Mouse (Mus musculus): ENCODE measurements around the gene Ing2. TPM values are rescaled to one million over a fixed set of nuclear protein-coding genes. Genes with fewer than 3 reads are reported as not detected.
A peak's percentile ranks its signal among the peaks of the same experiment; 100 is the strongest.

Gene Ing2
- polyA plus RNA-seq, 1 experiment from 2014 or later = 14.4 TPM

DNA sequence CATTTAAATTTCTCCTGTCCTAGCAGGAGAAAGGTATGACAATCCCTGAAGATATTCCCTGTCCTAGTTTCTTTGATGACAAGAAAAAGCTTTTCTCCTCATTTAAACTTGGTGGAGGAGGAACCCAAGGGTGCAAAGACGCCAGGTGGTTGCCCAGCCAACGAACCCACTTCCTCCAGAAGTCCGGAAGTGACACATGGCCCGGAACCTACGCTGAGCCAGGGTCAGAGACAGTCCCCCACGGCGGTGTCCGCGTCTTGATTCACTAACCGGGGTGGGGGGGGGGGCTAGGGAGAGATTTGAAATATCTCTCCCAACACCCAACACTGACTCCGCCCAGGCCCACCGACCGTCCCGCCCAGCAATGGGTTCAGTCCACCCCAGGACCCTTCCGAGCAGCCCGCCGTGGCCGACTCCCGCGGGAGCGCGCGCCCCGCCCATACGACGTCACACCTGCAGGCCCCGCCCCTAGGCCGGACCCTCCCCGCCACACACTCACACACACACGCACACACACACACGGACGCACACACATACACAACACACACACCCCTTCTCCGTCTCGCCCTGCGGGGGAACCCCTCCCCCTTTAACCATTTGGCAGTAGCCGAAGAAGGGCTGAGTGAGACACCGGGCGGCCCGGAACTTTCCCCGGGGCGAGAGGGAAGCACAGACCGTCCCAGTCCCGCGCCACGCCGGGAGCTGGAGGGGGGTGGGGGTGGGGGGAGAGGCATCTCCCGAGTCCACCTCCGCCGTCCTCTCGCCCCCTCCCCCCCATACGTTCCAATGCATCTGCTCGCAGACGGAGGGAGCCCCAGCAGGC, 1.8 kb downstream of the Ing2 start:
- peak overlapping the region; percentile 71 for H3K4me2 ChIP-seq (ENCODE audit: low read depth, low read length)
- DNase-seq (ENCODE audit: low spot score) (peak; percentile 86), ATAC-seq (replicated peaks; ENCODE audit: insufficient number of reproducible peaks, low FRiP score, low TSS enrichment, low read depth) (peak; percentile 65)
- peak overlapping the region; percentile 93 for H3K4me3 ChIP-seq (ENCODE audit: low read depth, low read length)
- H3K27me3 ChIP-seq (ENCODE audit: control insufficient read depth, insufficient read depth, low read length) = no peaks in the 10 kb centered on the region
- H3K36me3 ChIP-seq (replicated peaks; ENCODE audit: control insufficient read depth, insufficient read depth, low read depth, low read length) = no peaks in the 10 kb centered on the region
- peak overlapping the region; percentile 67 for H3K27ac ChIP-seq (replicated peaks; ENCODE audit: low read depth, low read length)
- no peaks in the 10 kb centered on the region for H3K9me3 ChIP-seq (replicated peaks; ENCODE audit: control insufficient read depth, low read length)
- H3K4me1 ChIP-seq (ENCODE audit: control insufficient read depth, insufficient read depth, low read length) = no peaks in the 10 kb centered on the region
- WGBS = 0% methylated on average over 50 of the region's 53 CpGs
- peak overlapping the region; percentile 81 for H3K9ac ChIP-seq (replicated peaks; ENCODE audit: low read length)

DNA sequence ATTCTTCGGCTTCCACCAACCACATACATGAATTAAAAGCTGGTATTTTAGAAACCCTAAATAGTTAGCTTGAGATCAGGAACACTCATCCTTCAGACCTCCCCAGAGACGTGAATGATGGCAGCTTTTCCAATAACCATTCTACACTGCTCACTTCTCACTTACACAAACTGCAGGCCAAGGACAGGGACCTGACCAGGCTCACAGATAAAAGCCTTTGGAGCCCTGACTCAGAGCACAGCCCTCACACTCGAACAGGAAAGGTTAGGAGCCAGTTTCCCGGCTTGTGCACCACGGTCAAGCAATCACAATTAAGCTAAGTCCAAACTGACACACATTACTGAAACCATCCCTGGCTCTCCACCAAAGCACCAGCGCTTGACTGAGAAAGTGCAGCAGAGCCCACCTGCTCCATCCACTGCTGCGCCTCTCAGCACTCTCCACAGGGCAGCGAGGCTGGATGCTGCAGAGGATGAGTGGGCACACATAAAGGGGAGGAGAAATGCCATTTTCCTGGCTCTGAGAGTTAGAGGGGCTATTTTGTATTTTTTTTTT, 11.0 kb downstream of the Ing2 start:
- no peak overlapping the region for H3K4me2 ChIP-seq (ENCODE audit: low read depth, low read length)
- WGBS = 85% methylated on average over 8 of the region's 8 CpGs
- no peak overlapping the region for H3K9ac ChIP-seq (replicated peaks; ENCODE audit: low read length)

DNA sequence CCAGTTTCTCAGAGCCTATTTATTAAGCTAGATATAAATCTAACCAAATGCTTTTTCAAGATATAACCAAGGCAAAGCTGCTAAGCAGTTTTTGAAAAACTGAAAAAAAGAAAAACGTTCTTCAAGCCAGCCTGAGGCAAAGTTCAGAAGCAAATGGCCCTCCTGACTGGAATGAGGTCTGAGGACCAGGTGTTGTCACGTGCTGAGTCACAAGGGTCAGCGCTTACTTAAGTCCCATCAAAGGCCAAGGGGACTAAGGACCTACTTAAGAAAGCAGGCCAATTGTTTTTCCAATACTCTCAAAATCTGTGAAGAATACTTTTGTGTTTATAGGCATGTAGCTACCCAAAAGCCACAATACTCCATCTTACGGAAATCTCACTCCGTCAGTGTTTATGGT, 12.2 kb downstream of the Ing2 start:
- H3K9ac ChIP-seq (replicated peaks; ENCODE audit: low read length) = no peak overlapping the region
- ATAC-seq (replicated peaks; ENCODE audit: insufficient number of reproducible peaks, low FRiP score, low TSS enrichment, low read depth) = no peak
- no peaks in the 10 kb centered on the region for H3K4me1 ChIP-seq (ENCODE audit: control insufficient read depth, insufficient read depth, low read length)
- H3K9me3 ChIP-seq (replicated peaks; ENCODE audit: control insufficient read depth, low read length) = no peaks in the 10 kb centered on the region
- no peaks in the 10 kb centered on the region for H3K36me3 ChIP-seq (replicated peaks; ENCODE audit: control insufficient read depth, insufficient read depth, low read depth, low read length)
- no peak overlapping the region for H3K27ac ChIP-seq (replicated peaks; ENCODE audit: low read depth, low read length)
- 82% methylated on average over 5 of the region's 5 CpGs for WGBS
- no peak overlapping the region for H3K4me3 ChIP-seq (ENCODE audit: low read depth, low read length)
- DNase-seq (ENCODE audit: low spot score) = no peak
- H3K27me3 ChIP-seq (ENCODE audit: control insufficient read depth, insufficient read depth, low read length) = no peaks in the 10 kb centered on the region
- no peak overlapping the region for H3K4me2 ChIP-seq (ENCODE audit: low read depth, low read length)

More for the DNA sequence above, 11.0 kb downstream of the Ing2 start:
- Histone ChIP-seq H3K4me3 (ENCODE audit: low read depth, low read length) (no peak overlapping the region), H3K27me3 (ENCODE audit: control insufficient read depth, insufficient read depth, low read length) (no peaks in the 10 kb centered on the region), H3K4me1 (ENCODE audit: control insufficient read depth, insufficient read depth, low read length) (no peaks in the 10 kb centered on the region), H3K36me3 (replicated peaks; ENCODE audit: control insufficient read depth, insufficient read depth, low read depth, low read length) (no peaks in the 10 kb centered on the region), H3K27ac (replicated peaks; ENCODE audit: low read depth, low read length) (no peak overlapping the region), H3K9me3 (replicated peaks; ENCODE audit: control insufficient read depth, low read length) (no peaks in the 10 kb centered on the region)
- ATAC-seq (replicated peaks; ENCODE audit: insufficient number of reproducible peaks, low FRiP score, low TSS enrichment, low read depth) (no peak), DNase-seq (ENCODE audit: low spot score) (no peak)

DNA sequence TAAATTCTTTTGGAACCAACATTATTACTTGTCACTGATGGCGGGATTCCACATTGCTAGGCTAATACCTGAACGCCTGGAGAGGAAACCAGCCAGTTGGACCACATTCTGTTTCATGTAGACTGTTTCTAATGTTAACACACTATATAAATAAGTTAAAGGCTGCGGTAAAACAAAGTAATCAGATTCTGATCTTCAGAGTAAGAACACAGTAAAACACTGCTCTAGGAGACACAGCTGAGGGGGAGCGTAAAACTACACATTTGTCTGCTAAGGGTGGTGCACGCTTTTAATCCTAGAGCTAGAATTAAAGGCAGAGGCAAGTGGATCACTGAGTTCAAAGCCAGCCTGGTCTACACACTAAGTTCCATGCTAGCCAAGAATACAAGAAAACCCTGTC, 12.6 kb downstream of the Ing2 start:
- Histone ChIP-seq H3K27me3 (ENCODE audit: control insufficient read depth, insufficient read depth, low read length) (no peaks in the 10 kb centered on the region), H3K4me2 (ENCODE audit: low read depth, low read length) (no peak overlapping the region), H3K9ac (replicated peaks; ENCODE audit: low read length) (no peak overlapping the region), H3K4me1 (ENCODE audit: control insufficient read depth, insufficient read depth, low read length) (no peaks in the 10 kb centered on the region), H3K27ac (replicated peaks; ENCODE audit: low read depth, low read length) (no peak overlapping the region), H3K4me3 (ENCODE audit: low read depth, low read length) (no peak overlapping the region), H3K36me3 (replicated peaks; ENCODE audit: control insufficient read depth, insufficient read depth, low read depth, low read length) (no peaks in the 10 kb centered on the region), H3K9me3 (replicated peaks; ENCODE audit: control insufficient read depth, low read length) (no peaks in the 10 kb centered on the region)
- no peak for DNase-seq (ENCODE audit: low spot score)
- ATAC-seq (replicated peaks; ENCODE audit: insufficient number of reproducible peaks, low FRiP score, low TSS enrichment, low read depth) = no peak
- 92% methylated on average over 5 of the region's 5 CpGs for WGBS

DNA sequence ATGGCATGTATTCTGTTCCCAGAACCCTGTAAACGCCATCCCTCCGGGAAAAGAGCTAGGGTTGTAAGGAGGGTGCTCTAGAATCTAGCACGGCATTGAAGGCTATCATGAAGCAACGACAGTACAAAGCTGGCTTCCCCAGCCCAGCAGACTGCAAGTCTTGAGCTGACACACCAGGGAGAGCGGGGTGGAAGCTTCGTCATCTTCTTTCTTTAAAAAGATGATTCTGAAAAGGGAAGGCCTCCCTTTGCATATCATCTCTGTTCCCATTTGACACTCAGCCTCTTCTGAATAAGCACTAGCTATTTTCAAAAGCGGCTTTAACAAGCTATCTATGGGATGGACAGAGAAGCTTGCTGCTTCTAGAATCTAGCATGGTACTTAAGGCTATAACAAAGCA, 15.0 kb downstream of the Ing2 start:
- H3K9me3 ChIP-seq (replicated peaks; ENCODE audit: control insufficient read depth, low read length) = no peaks in the 10 kb centered on the region
- DNase-seq (ENCODE audit: low spot score) (no peak), ATAC-seq (replicated peaks; ENCODE audit: insufficient number of reproducible peaks, low FRiP score, low TSS enrichment, low read depth) (no peak)
- no peaks in the 10 kb centered on the region for H3K27me3 ChIP-seq (ENCODE audit: control insufficient read depth, insufficient read depth, low read length)
- H3K4me2 ChIP-seq (ENCODE audit: low read depth, low read length) = no peak overlapping the region
- 94% methylated on average over 7 of the region's 7 CpGs for WGBS
- no peak overlapping the region for H3K4me3 ChIP-seq (ENCODE audit: low read depth, low read length)
- H3K36me3 ChIP-seq (replicated peaks; ENCODE audit: control insufficient read depth, insufficient read depth, low read depth, low read length) = no peaks in the 10 kb centered on the region
- no peaks in the 10 kb centered on the region for H3K4me1 ChIP-seq (ENCODE audit: control insufficient read depth, insufficient read depth, low read length)
- no peak overlapping the region for H3K27ac ChIP-seq (replicated peaks; ENCODE audit: low read depth, low read length)
- H3K9ac ChIP-seq (replicated peaks; ENCODE audit: low read length) = no peak overlapping the region

DNA sequence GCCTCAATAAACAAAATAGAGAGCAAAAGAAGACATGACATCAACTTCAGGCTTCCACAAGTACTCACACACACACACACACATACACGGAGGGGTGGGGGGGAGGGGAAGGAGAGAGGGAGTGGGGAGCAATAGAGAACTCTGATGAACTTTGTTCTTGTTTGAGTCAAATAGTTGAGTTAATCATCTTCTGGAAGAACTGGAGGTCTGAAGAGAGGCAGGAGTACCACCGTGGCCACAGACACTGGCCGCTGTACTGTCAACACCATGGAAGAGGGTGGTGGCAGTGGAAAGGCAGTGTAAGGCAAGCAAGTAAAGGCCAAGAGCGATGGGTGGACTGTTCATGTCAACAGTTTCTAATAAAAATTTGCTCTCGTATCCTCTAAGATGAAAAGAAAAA, 15.9 kb downstream of the Ing2 start:
- DNase-seq (ENCODE audit: low spot score) = no peak
- Histone ChIP-seq H3K27me3 (ENCODE audit: control insufficient read depth, insufficient read depth, low read length) (no peaks in the 10 kb centered on the region), H3K9ac (replicated peaks; ENCODE audit: low read length) (no peak overlapping the region), H3K36me3 (replicated peaks; ENCODE audit: control insufficient read depth, insufficient read depth, low read depth, low read length) (no peaks in the 10 kb centered on the region), H3K4me2 (ENCODE audit: low read depth, low read length) (no peak overlapping the region), H3K4me3 (ENCODE audit: low read depth, low read length) (no peak overlapping the region), H3K9me3 (replicated peaks; ENCODE audit: control insufficient read depth, low read length) (no peaks in the 10 kb centered on the region), H3K4me1 (ENCODE audit: control insufficient read depth, insufficient read depth, low read length) (no peaks in the 10 kb centered on the region), H3K27ac (replicated peaks; ENCODE audit: low read depth, low read length) (no peak overlapping the region)
- no peak for ATAC-seq (replicated peaks; ENCODE audit: insufficient number of reproducible peaks, low FRiP score, low TSS enrichment, low read depth)
- 86% methylated on average over 5 of the region's 5 CpGs for WGBS

DNA sequence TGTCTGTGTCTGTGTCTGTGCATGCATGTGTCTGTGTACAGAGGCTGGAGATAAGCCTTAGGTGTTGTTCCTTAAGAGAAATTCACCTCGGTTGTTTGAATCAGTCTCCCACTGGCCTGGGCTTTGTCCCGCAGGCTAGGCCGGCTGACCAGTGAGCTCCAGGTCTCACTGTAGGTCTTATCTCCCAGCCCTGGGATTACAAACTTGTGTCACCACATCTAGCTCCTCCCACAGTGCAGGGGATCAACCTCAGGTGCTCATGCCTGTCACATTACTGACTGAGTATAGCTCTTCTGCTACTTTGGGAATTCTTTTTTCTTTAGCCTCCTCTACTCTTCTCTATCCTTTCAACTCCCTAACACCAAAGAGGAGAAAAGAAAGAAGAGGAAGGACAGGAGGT, 20.9 kb downstream of the Ing2 start:
- Histone ChIP-seq H3K27me3 (ENCODE audit: control insufficient read depth, insufficient read depth, low read length) (no peaks in the 10 kb centered on the region), H3K36me3 (replicated peaks; ENCODE audit: control insufficient read depth, insufficient read depth, low read depth, low read length) (no peaks in the 10 kb centered on the region), H3K9ac (replicated peaks; ENCODE audit: low read length) (no peak overlapping the region), H3K4me3 (ENCODE audit: low read depth, low read length) (no peak overlapping the region), H3K27ac (replicated peaks; ENCODE audit: low read depth, low read length) (no peak overlapping the region), H3K4me1 (ENCODE audit: control insufficient read depth, insufficient read depth, low read length) (no peaks in the 10 kb centered on the region), H3K4me2 (ENCODE audit: low read depth, low read length) (no peak overlapping the region), H3K9me3 (replicated peaks; ENCODE audit: control insufficient read depth, low read length) (no peaks in the 10 kb centered on the region)
- ATAC-seq (replicated peaks; ENCODE audit: insufficient number of reproducible peaks, low FRiP score, low TSS enrichment, low read depth) (no peak), DNase-seq (ENCODE audit: low spot score) (no peak)
- WGBS = 65% methylated on average over 3 of the region's 3 CpGs

DNA sequence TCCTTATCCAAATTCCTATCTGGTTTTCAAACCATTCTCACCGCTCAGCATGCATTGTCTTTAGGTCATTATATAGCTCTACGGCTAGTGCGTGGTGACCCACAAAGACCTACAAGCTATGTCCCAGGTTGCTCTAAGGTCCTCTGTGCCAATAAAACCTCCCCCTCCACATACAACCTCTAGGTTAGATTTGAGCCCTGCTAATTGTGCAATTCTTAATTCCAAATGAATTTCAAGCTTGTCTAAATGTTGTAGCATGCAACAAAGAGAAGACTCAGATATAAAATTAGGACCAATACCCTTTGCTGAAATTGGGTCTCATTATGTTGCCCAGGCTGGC, 22.6 kb downstream of the Ing2 start:
- DNase-seq (ENCODE audit: low spot score) = no peak
- Histone ChIP-seq H3K4me3 (ENCODE audit: low read depth, low read length) (no peak overlapping the region), H3K27ac (replicated peaks; ENCODE audit: low read depth, low read length) (no peak overlapping the region), H3K9ac (replicated peaks; ENCODE audit: low read length) (no peak overlapping the region), H3K4me1 (ENCODE audit: control insufficient read depth, insufficient read depth, low read length) (no peaks in the 10 kb centered on the region), H3K36me3 (replicated peaks; ENCODE audit: control insufficient read depth, insufficient read depth, low read depth, low read length) (no peaks in the 10 kb centered on the region), H3K4me2 (ENCODE audit: low read depth, low read length) (no peak overlapping the region), H3K27me3 (ENCODE audit: control insufficient read depth, insufficient read depth, low read length) (no peaks in the 10 kb centered on the region), H3K9me3 (replicated peaks; ENCODE audit: control insufficient read depth, low read length) (no peaks in the 10 kb centered on the region)
- no peak for ATAC-seq (replicated peaks; ENCODE audit: insufficient number of reproducible peaks, low FRiP score, low TSS enrichment, low read depth)
- 90% methylated on average over 3 of the region's 3 CpGs for WGBS

Data from embryonic facial prominence, embryonic 11.5 days (tissue).